Mouse (Mus musculus): Measurements from ENCODE around the gene Ubash3a. TPM values are rescaled to one million over a fixed set of nuclear protein-coding genes. Genes with fewer than 3 reads are reported as not detected.
A peak's percentile ranks its signal among the peaks of the same experiment; 100 is the strongest.

The Ubash3a gene
- polyA plus RNA-seq, 1 experiment from 2014 or later: 0.19 TPM

GRCm38 (mm10) chr17:31277931-31278330 is 70.3 kb downstream of the Ubash3a start:
- WGBS: 73% methylated on average over 4 of the region's 4 CpGs
- Histone ChIP-seq H3K27me3 (ENCODE audit: low read depth, poor library complexity, severe bottlenecking) (peaks cover 19% of the 10 kb centered on the region), H3K27ac (replicated peaks) (no peak overlapping the region), H3K36me3 (no peaks in the 10 kb centered on the region), H3K4me3 (no peak overlapping the region), H3K9me3 (replicated peaks) (no peaks in the 10 kb centered on the region), H3K4me1 (peaks cover 30% of the 10 kb centered on the region)
- DNase-seq (ENCODE audit: low spot score): no peak

GRCm38 (mm10) chr17:31279541-31279940 is 71.9 kb downstream of the Ubash3a start:
- Histone ChIP-seq H3K4me3 (no peak overlapping the region), H3K4me1 (peaks cover 30% of the 10 kb centered on the region), H3K27ac (replicated peaks) (no peak overlapping the region), H3K9me3 (replicated peaks) (no peaks in the 10 kb centered on the region), H3K27me3 (ENCODE audit: low read depth, poor library complexity, severe bottlenecking) (peaks cover 19% of the 10 kb centered on the region), H3K36me3 (no peaks in the 10 kb centered on the region)
- WGBS: 83% methylated on average over 9 of the region's 9 CpGs
- no peak for DNase-seq (ENCODE audit: low spot score)

DNA sequence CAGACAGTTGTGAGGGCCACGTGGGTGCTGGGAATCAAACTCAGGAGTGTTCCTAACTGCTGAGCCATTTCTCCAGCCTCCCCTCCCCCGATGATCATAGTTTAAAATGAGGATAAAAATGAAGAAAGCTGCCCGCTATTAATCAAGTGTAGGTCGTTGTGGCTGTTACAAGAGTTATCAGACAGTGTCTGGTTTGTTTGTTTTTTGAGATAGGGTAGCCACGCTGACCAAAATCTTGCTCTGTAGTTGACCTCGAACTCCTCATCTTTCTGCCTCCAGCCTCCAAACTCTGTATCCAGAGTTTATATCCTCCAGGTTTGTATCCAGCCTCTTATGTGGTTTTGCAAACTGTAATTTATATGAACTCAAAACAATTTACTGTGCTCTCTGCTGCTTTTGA is 72.6 kb downstream of the Ubash3a start:
- no peak for DNase-seq (ENCODE audit: low spot score)
- WGBS: 76% methylated on average over 6 of the region's 6 CpGs

GRCm38 (mm10) chr17:31281830-31282686 is 74.4 kb downstream of the Ubash3a start:
- no peak for DNase-seq (ENCODE audit: low spot score)
- 46% methylated on average over 19 of the region's 19 CpGs for WGBS
- H3K27ac ChIP-seq (replicated peaks): no peak overlapping the region
- 0 out of 2 replicates have a peak, but pooled peaks cover 5% of the 10 kb centered on the region for H3K27me3 ChIP-seq (ENCODE audit: low read depth, poor library complexity, severe bottlenecking)
- 0 out of 2 replicates have a peak overlapping the region, but pooled peaks have one; percentile 2 for H3K4me3 ChIP-seq
- no peaks in the 10 kb centered on the region for H3K9me3 ChIP-seq (replicated peaks)
- peaks cover 21% of the 10 kb centered on the region for H3K4me1 ChIP-seq
- H3K36me3 ChIP-seq: no peaks in the 10 kb centered on the region

More for the DNA sequence above, 72.6 kb downstream of the Ubash3a start:
- no peak overlapping the region for H3K4me3 ChIP-seq
- H3K27me3 ChIP-seq (ENCODE audit: low read depth, poor library complexity, severe bottlenecking): peaks cover 17% of the 10 kb centered on the region
- H3K4me1 ChIP-seq: peaks cover 30% of the 10 kb centered on the region
- H3K36me3 ChIP-seq: no peaks in the 10 kb centered on the region
- no peak overlapping the region for H3K27ac ChIP-seq (replicated peaks)
- H3K9me3 ChIP-seq (replicated peaks): no peaks in the 10 kb centered on the region

DNA sequence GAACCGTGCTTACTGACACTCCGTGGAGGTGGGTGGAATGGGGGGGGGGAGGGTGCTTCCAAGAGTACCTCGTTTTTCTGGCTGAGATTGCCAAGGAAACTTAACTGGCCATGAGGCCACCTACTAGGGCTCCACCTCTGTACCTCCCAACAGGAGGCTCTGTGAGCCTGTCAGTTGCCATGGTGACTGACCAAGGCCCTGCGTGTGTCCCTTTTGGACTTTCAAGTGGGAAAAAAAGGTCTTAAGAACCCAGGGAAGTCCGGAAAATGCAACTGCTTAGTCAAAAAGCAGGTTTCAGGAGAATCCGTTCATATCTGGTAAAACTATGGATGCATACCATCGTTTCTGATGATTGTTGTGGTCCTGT is 75.0 kb downstream of the Ubash3a start:
- Histone ChIP-seq H3K4me1 (peaks cover 15% of the 10 kb centered on the region), H3K9me3 (replicated peaks) (no peaks in the 10 kb centered on the region), H3K27me3 (ENCODE audit: low read depth, poor library complexity, severe bottlenecking) (0 out of 2 replicates have a peak, but pooled peaks cover 3% of the 10 kb centered on the region), H3K36me3 (no peaks in the 10 kb centered on the region), H3K4me3 (0 out of 2 replicates have a peak overlapping the region, but pooled peaks have one; percentile 2), H3K27ac (replicated peaks) (no peak overlapping the region)
- DNase-seq (ENCODE audit: low spot score): no peak
- 13% methylated on average over 7 of the region's 7 CpGs for WGBS

- H3K4me3 ChIP-seq: no peak overlapping the region
- 92% methylated on average over 2 of the region's 2 CpGs for WGBS
- no peaks in the 10 kb centered on the region for H3K9me3 ChIP-seq (replicated peaks)
- no peaks in the 10 kb centered on the region for H3K36me3 ChIP-seq
- H3K27me3 ChIP-seq (ENCODE audit: low read depth, poor library complexity, severe bottlenecking): no peaks in the 10 kb centered on the region
- H3K4me1 ChIP-seq: peaks cover 16% of the 10 kb centered on the region
- no peak for DNase-seq (ENCODE audit: low spot score)
- H3K27ac ChIP-seq (replicated peaks): no peak overlapping the region
These were observed 78.2 kb downstream of the Ubash3a start for GRCm38 (mm10) chr17:31285867-31286266.

GRCm38 (mm10) chr17:31286492-31286891 is 78.8 kb downstream of the Ubash3a start, which contains the start of gene Slc37a1:
Slc37a1 (plus strand) TSS chr17:31286792.
- WGBS: 100% methylated on average over 1 of the region's 1 CpGs
- Histone ChIP-seq H3K4me3 (no peak within 1 kb of the TSS), H3K9me3 (replicated peaks) (no peaks in the 10 kb centered on the region), H3K27ac (replicated peaks) (no peak within 1 kb of the TSS), H3K4me1 (peaks cover 16% of the 10 kb centered on the region), H3K27me3 (ENCODE audit: low read depth, poor library complexity, severe bottlenecking) (no peaks in the 10 kb centered on the region), H3K36me3 (no peaks in the 10 kb centered on the region)
- DNase-seq (ENCODE audit: low spot score): no peak

GRCm38 (mm10) chr17:31287216-31287615 is 79.5 kb downstream of the Ubash3a start:
- 90% methylated on average over 3 of the region's 3 CpGs for WGBS
- Histone ChIP-seq H3K4me1 (peaks cover 11% of the 10 kb centered on the region), H3K27me3 (ENCODE audit: low read depth, poor library complexity, severe bottlenecking) (no peaks in the 10 kb centered on the region)

GRCm38 (mm10) chr17:31288999-31289726 is 81.5 kb downstream of the Ubash3a start:
- 67% methylated on average over 7 of the region's 7 CpGs for WGBS
- DNase-seq (ENCODE audit: low spot score): no peak

More at GRCm38 (mm10) chr17:31287216-31287615, 79.5 kb downstream of the Ubash3a start:
- no peaks in the 10 kb centered on the region for H3K36me3 ChIP-seq
- H3K27ac ChIP-seq (replicated peaks): no peak overlapping the region
- no peak for DNase-seq (ENCODE audit: low spot score)
- H3K9me3 ChIP-seq (replicated peaks): no peaks in the 10 kb centered on the region
- no peak overlapping the region for H3K4me3 ChIP-seq

GRCm38 (mm10) chr17:31290311-31290710 is 82.6 kb downstream of the Ubash3a start:
- no peaks in the 10 kb centered on the region for H3K9me3 ChIP-seq (replicated peaks)
- H3K4me3 ChIP-seq: no peak overlapping the region
- H3K4me1 ChIP-seq: peaks cover 6% of the 10 kb centered on the region
- H3K27ac ChIP-seq (replicated peaks): no peak overlapping the region
- H3K27me3 ChIP-seq (ENCODE audit: low read depth, poor library complexity, severe bottlenecking): peaks cover 8% of the 10 kb centered on the region
- H3K36me3 ChIP-seq: no peaks in the 10 kb centered on the region
- no peak for DNase-seq (ENCODE audit: low spot score)

More at GRCm38 (mm10) chr17:31288999-31289726, 81.5 kb downstream of the Ubash3a start:
- H3K36me3 ChIP-seq: no peaks in the 10 kb centered on the region
- no peaks in the 10 kb centered on the region for H3K27me3 ChIP-seq (ENCODE audit: low read depth, poor library complexity, severe bottlenecking)
- peaks cover 5% of the 10 kb centered on the region; the same call in 1 of the 2 replicates for H3K4me1 ChIP-seq
- H3K4me3 ChIP-seq: no peak overlapping the region
- no peak overlapping the region for H3K27ac ChIP-seq (replicated peaks)
- H3K9me3 ChIP-seq (replicated peaks): no peaks in the 10 kb centered on the region

GRCm38 (mm10) chr17:31290859-31291258 is 83.2 kb downstream of the Ubash3a start:
- Histone ChIP-seq H3K27me3 (ENCODE audit: low read depth, poor library complexity, severe bottlenecking) (peaks cover 13% of the 10 kb centered on the region), H3K4me3 (no peak overlapping the region), H3K27ac (replicated peaks) (no peak overlapping the region), H3K36me3 (no peaks in the 10 kb centered on the region), H3K9me3 (replicated peaks) (no peaks in the 10 kb centered on the region), H3K4me1 (peaks cover 12% of the 10 kb centered on the region)
- no peak for DNase-seq (ENCODE audit: low spot score)
- 79% methylated on average over 6 of the region's 6 CpGs for WGBS

DNA sequence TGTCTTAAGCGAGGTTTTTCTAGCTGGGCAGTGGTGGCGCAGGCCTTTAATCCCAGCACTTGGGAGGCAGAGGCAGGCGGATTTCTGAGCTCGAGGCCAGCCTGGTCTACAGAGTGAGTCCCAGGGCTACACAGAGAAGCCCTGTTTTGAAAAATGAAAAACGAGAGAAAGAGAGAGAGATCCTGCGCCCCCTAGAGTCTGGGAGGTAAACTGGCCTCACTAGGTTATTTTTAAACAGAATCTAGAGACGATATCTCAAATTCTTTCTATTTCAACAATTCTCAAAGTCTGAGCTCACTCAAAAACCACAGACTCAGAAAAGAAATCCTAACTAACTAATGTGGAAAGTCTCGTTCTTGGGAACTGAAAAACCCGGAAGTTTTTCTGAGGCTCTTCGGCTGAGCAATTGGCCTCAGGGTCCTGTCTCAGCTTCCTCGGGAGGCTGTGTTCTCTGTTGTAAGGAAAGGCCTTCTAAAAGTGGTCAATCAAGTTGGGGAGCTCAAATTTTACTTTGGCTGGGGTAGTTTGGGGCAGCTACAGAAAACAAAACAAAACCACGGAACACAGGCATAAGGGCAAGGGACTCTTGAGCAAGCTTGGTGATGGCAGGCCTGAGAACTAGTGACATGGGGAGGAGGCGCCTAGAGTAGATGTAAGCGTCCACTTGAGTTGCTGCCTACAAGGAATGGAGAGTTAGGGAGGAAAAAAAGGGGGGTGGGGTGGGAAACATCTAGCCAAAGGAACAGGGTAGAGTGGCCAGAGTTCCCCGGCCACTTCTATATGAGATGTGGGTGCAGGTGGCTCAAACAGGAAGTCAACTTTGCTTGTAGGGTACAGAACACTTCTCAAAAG is 86.9 kb downstream of the Ubash3a start:
- Histone ChIP-seq H3K4me3 (no peak overlapping the region), H3K36me3 (no peaks in the 10 kb centered on the region), H3K27me3 (ENCODE audit: low read depth, poor library complexity, severe bottlenecking) (peaks cover 40% of the 10 kb centered on the region), H3K27ac (replicated peaks) (no peak overlapping the region), H3K4me1 (peaks cover 27% of the 10 kb centered on the region), H3K9me3 (replicated peaks) (no peaks in the 10 kb centered on the region)
- 86% methylated on average over 15 of the region's 15 CpGs for WGBS
- no peak for DNase-seq (ENCODE audit: low spot score)
